Mouse (Mus musculus): Measurements from ENCODE around the gene Zfp865.

DNA sequence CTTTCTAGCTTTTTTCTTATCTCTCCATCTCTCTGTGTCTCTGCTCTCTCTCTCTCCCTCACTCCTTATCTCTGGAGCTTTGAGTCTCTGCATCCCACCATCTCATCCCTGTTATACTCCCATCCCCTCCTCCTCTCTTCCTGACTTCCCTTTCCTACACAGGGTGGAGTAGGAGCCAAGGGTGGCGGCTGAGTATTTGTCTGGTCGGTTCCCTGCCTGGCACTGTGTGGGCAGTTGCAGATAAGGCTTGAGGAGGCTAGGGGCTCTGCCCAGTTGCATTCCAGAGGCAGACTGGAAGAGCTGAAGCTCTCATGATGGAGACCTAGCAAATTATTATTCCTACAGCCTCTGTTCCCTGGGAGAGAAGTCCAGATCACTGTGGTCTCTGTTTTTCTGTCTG, 31.9 kb upstream of the Zfp865 start:
- TF ChIP-seq POLR2A (IDR thresholded peaks at IDR 0.05; ENCODE audit: insufficient read depth, low read depth, low read length), result no peak
- no peak for TF ChIP-seq CTCF (IDR thresholded peaks at IDR 0.05)

Measured in heart, adult 2 months (tissue).